Mouse (Mus musculus): Measurements from ENCODE around the gene Kcnip4. TPM values are rescaled to one million over a fixed set of nuclear protein-coding genes. Genes with fewer than 3 reads are reported as not detected.

The Kcnip4 gene
- total RNA-seq, 1 experiment from 2014 or later = not detected

DNA sequence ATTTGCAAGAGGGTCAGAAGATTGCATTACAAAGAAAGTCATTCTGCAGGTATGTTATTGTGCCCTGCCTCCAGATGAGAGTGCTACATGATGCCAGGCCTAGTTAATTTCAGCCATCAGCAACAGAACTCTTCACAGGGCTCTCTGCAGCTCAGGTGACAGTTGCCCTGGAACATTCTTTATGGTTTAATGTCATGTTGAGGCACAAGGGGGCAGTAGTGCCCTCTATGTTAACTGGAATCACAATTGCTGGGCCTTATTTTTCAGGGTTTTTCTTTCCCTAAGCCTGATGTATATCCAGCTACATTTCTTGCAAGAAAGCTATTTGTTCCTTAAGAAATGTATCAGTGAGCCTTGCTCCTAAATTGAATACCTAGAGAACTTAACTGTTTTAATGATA, 1094.2 kb downstream of the Kcnip4 start:
- peak; percentile 69; a peak in 2 of 4 replicates for ATAC-seq (replicated peaks in 1 of 2; ENCODE audit: insufficient read depth in 1 of 2, low FRiP score in 2 of 2, low TSS enrichment in 1 of 2, low read depth in 1 of 2, poor library complexity in 2 of 2, severe bottlenecking in 2 of 2)

DNA sequence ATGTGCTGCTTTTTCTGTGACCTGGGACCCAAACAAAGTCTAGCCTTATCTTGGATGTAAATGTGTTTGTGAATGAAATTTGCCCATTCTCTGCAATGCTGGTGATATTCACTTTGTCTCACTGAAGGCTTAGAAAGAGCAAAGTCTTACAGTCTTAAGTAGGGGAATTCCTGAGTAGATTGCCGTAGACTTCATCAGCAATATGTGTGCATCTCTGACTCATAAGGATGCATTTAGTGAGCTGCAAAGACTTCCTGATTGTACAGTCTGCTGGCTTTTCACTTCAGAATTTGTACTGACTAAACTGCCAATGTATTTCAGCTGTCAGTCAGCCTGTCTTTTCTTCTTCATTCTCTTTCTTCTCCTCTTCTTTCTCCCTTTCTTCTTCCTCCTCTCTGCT, 1102.8 kb downstream of the Kcnip4 start:
- ATAC-seq (replicated peaks in 1 of 2; ENCODE audit: insufficient read depth in 1 of 2, low FRiP score in 2 of 2, low TSS enrichment in 1 of 2, low read depth in 1 of 2, poor library complexity in 2 of 2, severe bottlenecking in 2 of 2) = no peak

GRCm38 (mm10) chr5:48419741-48420140, 1105.0 kb downstream of the Kcnip4 start:
- ATAC-seq (replicated peaks in 1 of 2; ENCODE audit: insufficient read depth in 1 of 2, low FRiP score in 2 of 2, low TSS enrichment in 1 of 2, low read depth in 1 of 2, poor library complexity in 2 of 2, severe bottlenecking in 2 of 2) = no peak

DNA sequence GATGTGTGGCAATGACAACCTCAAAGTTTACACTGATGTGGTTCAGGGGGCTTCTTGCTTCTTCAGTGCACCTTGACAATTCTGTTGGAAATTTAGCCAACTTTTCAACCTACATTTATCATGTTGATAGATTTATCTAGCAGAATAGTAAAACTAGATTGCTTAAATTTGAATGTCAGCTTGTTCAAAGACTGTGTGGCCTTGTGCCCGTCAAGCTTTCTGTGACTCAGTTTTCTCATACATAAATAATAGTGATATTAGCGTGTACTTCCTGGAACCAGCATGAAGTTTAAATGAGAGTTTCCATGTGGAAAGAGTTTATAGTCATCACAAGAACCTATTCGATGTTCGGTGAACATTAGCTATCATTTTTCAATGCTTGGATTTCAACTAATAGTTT, 1112.4 kb downstream of the Kcnip4 start:
- ATAC-seq (replicated peaks in 1 of 2; ENCODE audit: insufficient read depth in 1 of 2, low FRiP score in 2 of 2, low TSS enrichment in 1 of 2, low read depth in 1 of 2, poor library complexity in 2 of 2, severe bottlenecking in 2 of 2) = no peak

- ATAC-seq (replicated peaks in 1 of 2; ENCODE audit: insufficient read depth in 1 of 2, low FRiP score in 2 of 2, low TSS enrichment in 1 of 2, low read depth in 1 of 2, poor library complexity in 2 of 2, severe bottlenecking in 2 of 2) = no peak
Observed at GRCm38 (mm10) chr5:48411462-48411861, 1113.2 kb downstream of the Kcnip4 start.

DNA sequence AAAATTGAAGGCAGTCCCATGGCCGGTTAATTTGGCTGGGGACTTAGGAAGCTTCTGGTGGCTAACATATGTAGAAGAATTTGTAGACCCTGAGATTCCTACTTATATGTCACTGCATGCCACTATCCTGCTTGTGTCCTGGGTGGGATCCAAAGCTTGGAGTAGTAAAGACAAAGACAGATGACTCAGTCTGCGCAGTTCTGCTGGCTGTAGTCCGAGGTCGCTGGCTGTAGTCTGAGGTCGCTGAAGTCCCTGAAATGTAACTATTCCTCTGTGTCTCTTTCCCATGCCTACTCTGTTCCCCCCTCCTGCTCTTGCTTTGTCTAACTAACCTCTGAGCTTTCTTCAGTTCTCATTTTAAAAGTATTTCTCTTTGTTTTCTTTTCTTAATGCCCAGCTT, 1114.4 kb downstream of the Kcnip4 start:
- no peak for ATAC-seq (replicated peaks in 1 of 2; ENCODE audit: insufficient read depth in 1 of 2, low FRiP score in 2 of 2, low TSS enrichment in 1 of 2, low read depth in 1 of 2, poor library complexity in 2 of 2, severe bottlenecking in 2 of 2)

DNA sequence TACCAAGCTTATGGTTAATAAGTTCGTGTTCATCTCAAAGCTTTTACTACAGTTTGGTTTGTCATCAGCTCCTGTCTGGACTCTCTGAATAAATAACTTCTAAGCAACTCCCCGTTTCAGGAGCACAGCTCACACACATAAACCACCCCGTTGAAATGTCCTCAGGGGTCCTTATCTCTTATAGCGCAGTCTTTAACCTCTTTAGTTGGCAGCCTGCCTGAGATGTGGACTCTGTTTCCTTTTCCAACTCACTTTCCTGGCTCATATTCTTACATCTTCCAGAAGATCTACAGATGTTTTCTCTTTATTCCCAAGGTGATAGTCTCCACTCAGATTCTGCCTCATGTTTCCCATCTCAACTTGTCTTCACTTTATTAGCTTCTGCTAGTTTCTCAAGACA, 1116.4 kb downstream of the Kcnip4 start:
- ATAC-seq (replicated peaks in 1 of 2; ENCODE audit: insufficient read depth in 1 of 2, low FRiP score in 2 of 2, low TSS enrichment in 1 of 2, low read depth in 1 of 2, poor library complexity in 2 of 2, severe bottlenecking in 2 of 2) = no peak

DNA sequence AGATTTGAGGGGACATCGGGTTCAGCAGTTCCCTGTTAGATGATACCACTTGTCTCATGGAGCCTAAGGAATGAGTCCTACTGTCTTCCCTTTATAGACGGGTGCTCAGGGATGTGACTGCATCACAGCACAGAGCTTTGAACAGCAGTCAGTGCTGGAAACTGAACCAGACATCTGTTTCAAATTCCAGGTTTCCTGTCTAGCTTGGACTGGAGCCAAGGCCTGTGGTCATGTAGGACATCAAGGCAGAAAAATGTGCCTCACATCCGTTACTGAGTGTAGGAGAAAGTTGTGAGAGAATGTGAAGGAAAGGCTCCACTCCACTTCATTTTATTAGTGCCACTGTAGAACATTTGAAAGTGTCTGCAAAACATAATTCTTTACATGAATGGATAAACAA, 1122.2 kb downstream of the Kcnip4 start:
- no peak for ATAC-seq (replicated peaks in 1 of 2; ENCODE audit: insufficient read depth in 1 of 2, low FRiP score in 2 of 2, low TSS enrichment in 1 of 2, low read depth in 1 of 2, poor library complexity in 2 of 2, severe bottlenecking in 2 of 2)

GRCm38 (mm10) chr5:48371890-48372766, 1152.6 kb downstream of the Kcnip4 start:
- ATAC-seq (replicated peaks in 1 of 2; ENCODE audit: insufficient read depth in 1 of 2, low FRiP score in 2 of 2, low TSS enrichment in 1 of 2, low read depth in 1 of 2, poor library complexity in 2 of 2, severe bottlenecking in 2 of 2) = peak; percentile 99 to 100

GRCm38 (mm10) chr5:48349309-48349708, 1175.4 kb downstream of the Kcnip4 start:
- ATAC-seq (replicated peaks in 1 of 2; ENCODE audit: insufficient read depth in 1 of 2, low FRiP score in 2 of 2, low TSS enrichment in 1 of 2, low read depth in 1 of 2, poor library complexity in 2 of 2, severe bottlenecking in 2 of 2) = peak; percentile 80 to 86

DNA sequence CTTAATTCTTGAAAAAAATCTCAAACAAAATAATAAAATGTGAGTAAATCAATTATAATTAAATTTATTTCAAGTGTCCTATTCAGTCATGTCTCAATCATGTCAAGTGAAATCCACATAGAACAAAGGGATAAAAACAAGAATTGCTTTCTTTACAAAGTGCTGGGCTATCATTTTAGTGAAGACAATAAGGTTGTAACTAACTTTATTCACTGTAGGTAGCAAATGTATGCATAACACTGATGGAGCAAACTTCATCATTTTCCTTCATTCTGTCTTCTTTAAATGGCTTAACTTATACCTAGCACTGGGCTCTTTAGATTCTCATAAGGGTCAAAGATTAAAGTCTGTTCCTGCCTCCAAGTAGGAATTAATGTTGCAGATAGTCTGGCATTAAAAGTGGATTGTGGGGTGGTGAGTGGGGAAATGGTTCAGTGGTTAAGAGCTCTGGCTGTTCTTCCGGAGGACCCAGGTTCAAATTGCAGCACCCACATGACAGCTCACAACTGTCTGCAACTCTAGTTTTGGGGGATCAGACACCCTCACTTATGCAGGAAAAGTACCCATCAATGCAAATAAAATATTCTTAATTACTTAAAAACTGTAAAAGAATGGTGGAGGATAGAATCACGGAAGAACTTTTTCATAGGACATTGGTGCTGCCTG, 1178.6 kb downstream of the Kcnip4 start:
- ATAC-seq (replicated peaks in 1 of 2; ENCODE audit: insufficient read depth in 1 of 2, low FRiP score in 2 of 2, low TSS enrichment in 1 of 2, low read depth in 1 of 2, poor library complexity in 2 of 2, severe bottlenecking in 2 of 2) = no peak

- peak; percentile 46 to 69; a peak in 3 of 4 replicates for ATAC-seq (replicated peaks in 1 of 2; ENCODE audit: insufficient read depth in 1 of 2, low FRiP score in 2 of 2, low TSS enrichment in 1 of 2, low read depth in 1 of 2, poor library complexity in 2 of 2, severe bottlenecking in 2 of 2)
Observed at GRCm38 (mm10) chr5:48345095-48345982, 1179.4 kb downstream of the Kcnip4 start.

DNA sequence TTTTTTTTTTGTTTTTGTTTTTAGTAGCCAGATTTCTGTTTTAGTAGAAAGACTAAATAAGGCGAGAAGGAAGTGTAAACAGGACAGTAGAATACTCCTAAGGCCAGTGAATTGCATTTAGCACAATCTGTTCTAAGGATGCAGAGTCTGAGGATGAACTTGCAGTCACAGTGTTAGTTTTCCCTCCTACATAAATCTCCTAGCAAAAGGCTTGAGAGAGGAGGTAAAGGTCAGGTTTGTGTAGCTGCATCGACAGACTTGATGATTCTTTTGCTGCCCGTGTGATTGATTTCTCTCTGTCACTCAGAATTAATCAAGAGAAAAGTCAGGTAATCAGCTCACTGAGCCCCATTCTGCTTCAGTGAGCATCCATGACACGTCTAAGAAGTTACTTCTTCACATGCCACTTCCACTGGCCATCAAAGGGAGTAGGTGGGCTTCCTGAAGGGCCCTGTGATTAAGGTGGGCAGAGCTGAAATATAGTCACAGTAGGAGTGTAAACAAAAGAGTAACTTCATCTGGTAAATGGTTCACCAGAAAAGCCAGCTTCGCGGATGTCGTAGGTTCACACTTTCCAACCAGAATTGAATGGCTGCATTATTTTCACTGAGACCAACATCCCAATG, 1183.8 kb downstream of the Kcnip4 start:
- ATAC-seq (replicated peaks in 1 of 2; ENCODE audit: insufficient read depth in 1 of 2, low FRiP score in 2 of 2, low TSS enrichment in 1 of 2, low read depth in 1 of 2, poor library complexity in 2 of 2, severe bottlenecking in 2 of 2) = no peak

All from hematopoietic stem cell, adult 5-6 weeks (primary cell).